Mouse (Mus musculus): ENCODE data around the gene Tmcc1. TPM values are rescaled to one million over a fixed set of nuclear protein-coding genes. Genes with fewer than 3 reads are reported as not detected.
A peak's percentile ranks its signal among the peaks of the same experiment; 100 is the strongest.
"Not testable (repeated sequence)": the region's sequence is repeated elsewhere in the genome, so short reads cannot be mapped to it uniquely, and the experiment has no call there.

Gene Tmcc1
- total RNA-seq (2017): 102 to 131 TPM (median 105 TPM) in 3 replicates

DNA sequence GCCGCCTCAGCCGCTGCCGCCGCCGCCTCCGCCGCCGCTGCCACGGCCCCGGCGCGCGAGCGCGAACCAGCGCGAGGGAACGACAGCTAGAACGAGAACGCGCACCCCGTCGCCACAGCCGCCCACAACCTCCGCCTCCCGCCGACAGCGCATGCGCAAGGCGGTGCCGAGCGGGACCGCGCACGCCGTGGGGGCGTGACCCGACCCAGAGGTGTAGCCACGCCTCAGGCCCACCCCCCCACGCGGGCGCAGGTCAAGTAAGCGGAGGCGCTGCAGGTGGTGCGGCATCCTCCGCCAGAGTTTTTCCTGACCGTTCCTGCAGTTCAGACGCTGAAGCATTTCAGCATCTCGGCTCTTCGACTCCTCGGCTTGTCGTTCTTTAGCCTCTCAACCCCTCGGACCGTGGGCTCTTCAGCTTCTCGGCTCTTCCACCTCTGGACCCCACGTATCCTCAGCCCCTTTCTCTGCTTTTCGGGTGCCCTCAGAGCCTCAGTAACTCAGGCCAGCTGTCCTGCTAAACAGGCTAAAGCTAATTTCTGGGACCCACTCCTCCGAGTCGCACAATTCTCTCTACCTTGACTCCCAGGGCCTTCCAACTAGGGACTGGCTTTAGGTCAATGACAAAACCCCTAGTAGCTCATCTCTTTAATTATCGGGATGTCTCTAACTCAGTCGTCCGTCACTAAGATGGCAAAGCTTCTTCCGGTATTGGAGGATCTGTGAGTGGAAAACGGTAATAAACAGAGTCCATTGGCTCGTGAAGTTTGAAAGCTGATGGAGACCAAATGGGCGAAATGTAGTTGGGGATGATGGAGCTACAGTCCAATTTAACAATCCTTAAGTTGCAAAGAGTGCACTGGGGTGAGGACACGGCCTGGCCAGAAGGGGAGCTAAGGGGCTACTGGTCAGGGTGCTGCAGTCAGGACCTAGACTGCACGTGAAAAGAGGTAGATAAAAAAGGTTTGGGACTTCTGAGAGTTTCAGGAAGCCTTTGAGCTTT lies at the start of gene Tmcc1:
Gene Tmcc1 (minus strand): TSS at position 93 of the 1,000 bp plus-strand sequence.
- ATAC-seq (replicated peaks; ENCODE audit: insufficient number of reproducible peaks, low FRiP score, low TSS enrichment, poor library complexity, severe bottlenecking): peak; percentile 78

DNA sequence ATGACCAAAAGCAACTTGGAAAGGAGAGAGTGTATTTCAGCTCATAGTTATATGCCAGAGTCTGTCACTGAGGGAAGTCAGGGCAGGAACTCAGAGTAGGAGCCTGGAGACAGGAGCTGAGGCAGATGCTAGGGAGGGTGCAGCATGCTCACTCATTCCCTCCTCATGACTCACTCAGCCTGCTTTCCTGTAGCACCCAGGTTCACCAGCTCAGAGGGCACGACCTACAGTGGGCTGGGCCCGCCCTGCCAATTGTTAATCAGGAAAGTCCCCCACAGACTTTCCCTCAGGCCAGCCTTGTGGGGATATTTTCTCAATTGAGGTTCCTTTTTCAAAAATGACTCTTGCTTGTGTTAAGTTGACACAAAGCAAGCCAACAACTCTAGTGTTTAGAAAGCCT lies 47.1 kb upstream of the Tmcc1 start:
- ATAC-seq (replicated peaks; ENCODE audit: insufficient number of reproducible peaks, low FRiP score, low TSS enrichment, poor library complexity, severe bottlenecking): no peak

DNA sequence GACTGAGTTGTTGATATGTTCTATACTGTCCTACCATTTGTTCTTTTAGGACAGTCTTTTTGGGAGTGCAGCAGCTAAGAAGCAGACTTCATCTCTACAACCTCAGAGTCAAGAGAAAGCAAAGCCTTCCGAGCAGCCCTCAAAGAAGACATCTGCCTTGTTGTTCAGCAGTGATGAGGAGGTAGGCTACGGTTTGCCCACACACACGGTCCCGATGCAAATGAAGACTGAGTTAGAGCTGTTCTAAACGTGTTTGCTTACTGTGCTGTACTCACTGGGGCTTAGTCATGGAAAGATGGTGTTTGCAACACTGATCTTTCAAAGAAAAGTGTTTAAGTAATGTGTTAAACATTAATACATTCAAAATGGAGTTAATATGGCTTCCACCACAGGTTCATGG lies 44.8 kb upstream of the Tmcc1 start:
- no peak for ATAC-seq (replicated peaks; ENCODE audit: insufficient number of reproducible peaks, low FRiP score, low TSS enrichment, poor library complexity, severe bottlenecking)

DNA sequence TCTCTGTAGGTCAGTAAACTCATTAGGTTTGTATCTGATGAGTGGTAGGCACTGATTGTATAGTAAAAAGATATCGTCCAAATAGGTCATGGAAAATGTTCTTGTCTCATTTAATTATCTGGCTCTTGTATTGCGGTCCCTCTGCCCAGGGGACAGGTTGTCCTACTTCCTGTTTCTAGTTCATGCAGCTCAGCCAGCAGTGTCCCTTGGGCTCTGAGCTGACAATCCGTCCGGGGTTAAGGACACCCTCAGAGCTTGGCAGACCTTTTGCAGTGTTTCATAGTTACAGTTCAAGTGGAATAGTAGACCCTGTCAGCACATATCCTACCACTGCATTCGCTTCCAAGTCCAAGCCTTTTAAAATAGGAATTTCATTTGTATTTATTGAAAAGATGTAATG lies 42.0 kb upstream of the Tmcc1 start:
- ATAC-seq (replicated peaks; ENCODE audit: insufficient number of reproducible peaks, low FRiP score, low TSS enrichment, poor library complexity, severe bottlenecking): no peak

DNA sequence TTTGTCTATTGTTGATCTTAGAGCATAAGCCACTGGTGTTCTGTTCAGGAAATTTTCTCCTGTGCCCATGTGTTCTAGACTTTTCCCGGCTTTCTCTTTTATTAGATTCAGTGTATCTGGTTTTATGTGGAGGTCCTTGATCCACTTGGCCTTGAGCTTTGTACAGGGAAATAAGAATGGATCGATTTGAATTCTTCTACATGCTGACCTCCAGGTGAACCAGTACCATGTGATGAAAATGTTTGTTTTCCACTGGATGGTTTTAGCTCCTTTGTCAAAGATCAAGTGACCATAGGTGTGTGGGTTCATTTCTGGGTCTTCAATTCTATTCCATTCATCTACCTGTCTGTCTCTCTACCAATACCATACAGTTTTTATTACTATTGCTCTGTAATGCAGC lies 41.5 kb upstream of the Tmcc1 start:
- not testable (repeated sequence) for ATAC-seq (replicated peaks; ENCODE audit: insufficient number of reproducible peaks, low FRiP score, low TSS enrichment, poor library complexity, severe bottlenecking)

DNA sequence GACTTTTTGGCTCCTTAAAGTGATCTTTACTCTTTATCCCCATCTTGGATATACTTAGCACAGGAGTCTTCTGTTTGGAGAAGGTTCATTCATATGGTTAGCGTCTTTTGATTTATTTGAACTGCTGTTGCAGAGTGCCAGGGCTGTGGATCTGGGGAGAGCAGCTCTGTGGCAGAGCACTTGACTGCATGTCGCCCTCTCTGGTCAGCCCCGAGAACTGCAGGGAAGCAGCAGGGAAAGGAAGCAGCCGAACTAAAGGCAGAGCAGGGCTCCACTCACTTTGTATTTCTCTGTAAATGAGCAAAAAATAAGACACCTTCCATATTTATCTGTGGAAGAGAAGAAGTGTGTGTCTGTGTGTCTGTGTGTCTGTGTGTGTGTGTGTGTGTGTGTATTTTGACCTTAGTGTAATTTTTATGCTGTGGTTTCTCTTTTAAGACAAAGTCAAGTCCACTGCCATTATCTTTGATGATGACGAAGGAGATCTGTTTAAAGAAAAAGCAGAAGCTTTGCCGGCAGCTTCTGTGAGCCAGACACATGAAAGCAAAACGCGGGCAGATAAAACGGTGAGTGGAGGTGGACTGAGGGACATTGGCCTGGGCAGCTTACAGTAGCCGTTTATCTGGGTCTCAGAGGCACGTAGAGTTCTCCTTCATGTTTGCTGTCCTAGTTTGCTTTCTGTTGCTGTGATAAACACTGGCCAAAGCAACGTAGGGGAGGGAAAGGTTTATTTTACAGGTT lies 35.7 kb upstream of the Tmcc1 start:
- ATAC-seq (replicated peaks; ENCODE audit: insufficient number of reproducible peaks, low FRiP score, low TSS enrichment, poor library complexity, severe bottlenecking): peak; percentile 87

DNA sequence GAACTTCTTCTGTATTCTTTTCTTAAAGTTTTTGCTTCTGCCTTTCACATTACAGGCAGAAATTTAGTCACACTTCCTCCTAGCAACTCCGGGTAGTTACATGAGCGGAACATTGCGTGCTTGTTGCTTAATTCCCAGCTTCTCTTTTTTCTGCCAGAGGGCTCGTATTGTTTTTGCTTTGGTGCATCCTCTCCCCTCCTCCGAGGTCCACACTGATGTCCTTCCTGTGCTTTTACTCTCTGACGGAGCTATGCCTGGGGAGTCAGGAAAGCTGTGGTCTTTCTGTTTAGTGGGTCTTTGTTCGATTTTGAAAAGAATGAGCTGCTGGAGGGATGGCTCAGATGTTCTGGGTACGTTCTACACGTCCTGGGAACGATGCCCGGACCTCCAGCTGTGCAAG lies 34.5 kb upstream of the Tmcc1 start:
- peak; percentile 72 for ATAC-seq (replicated peaks; ENCODE audit: insufficient number of reproducible peaks, low FRiP score, low TSS enrichment, poor library complexity, severe bottlenecking)

DNA sequence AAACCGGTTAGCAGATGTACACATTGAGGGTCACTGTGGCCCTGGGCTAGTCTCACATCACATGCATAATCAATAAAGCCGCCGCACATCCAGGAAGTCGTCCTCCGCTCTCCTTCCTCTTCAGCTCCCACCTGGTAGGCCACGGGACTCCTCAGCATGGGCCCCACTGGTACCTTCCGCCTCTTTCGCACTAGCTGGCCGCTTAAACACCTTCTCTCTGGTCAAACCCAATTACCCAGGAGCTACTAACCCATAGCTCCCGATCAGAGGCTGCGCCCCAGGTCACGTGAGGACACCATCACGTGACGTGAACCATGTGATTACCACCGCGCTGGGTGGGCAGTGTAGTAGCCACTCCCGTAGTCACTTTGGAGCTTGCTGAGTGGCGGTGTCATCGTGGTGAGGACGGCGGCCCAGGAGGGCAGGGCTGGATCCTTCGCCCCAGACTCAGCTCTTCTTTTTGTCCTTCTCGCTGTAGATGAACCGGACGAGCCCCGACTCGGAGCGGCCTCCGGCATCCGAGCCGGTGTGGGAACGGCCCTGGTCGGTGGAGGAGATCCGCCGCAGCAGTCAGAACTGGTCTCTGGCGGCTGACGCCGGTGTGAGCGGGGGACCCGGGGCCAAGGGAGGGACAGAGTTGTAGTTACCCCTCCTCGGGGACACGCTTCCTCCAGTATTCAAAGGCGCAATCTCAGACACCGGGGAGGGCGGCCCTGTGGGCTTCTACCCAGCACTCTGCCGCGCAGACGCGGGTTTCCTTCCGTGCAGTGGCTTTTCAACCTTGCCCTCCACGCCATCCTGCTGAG lies 14.6 kb upstream of the Tmcc1 start, which contains the start of gene Washc2:
Gene Washc2 (plus strand): TSS at position 310 of the 806 bp plus-strand sequence.
- ATAC-seq (replicated peaks; ENCODE audit: insufficient number of reproducible peaks, low FRiP score, low TSS enrichment, poor library complexity, severe bottlenecking): peak; percentile 98

DNA sequence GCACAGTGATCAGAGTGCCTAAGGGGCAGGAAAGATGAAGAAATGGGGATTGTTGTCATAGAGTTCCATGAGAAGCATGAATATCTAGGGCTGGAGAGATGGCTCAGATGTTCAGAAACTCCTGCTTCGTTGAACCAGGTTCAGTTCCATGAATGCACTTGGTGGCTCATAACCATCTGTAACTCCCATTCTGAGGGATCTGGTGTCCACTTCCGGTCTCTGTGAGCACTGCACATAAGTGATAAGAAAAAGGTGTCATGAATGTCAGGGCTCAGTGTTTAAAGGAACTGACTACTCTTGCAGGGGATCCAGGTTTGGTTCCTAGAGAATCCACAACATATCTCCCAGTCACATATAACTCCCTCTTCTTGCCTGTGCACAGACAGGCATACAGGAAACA lies 6.4 kb upstream of the Tmcc1 start:
- no peak for ATAC-seq (replicated peaks; ENCODE audit: insufficient number of reproducible peaks, low FRiP score, low TSS enrichment, poor library complexity, severe bottlenecking)

DNA sequence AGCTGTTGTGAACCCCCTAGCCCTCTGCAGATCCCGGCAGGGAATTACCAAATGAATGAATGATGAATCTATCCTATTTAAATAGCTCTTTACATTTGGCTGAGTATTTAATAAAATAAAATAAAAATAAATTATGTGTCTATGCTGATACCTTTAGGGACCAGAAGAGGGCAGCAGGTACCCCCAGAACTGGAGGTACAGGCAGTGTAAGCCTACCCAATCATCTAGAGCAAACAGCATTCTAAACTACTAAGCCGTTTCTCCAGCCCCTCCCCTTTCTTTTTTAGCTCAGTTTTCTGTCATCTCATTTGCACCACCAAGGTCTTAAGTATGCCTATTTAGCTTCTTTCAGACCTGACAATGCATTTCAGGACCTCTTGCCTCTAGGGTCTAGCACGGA lies 4.9 kb upstream of the Tmcc1 start:
- ATAC-seq (replicated peaks; ENCODE audit: insufficient number of reproducible peaks, low FRiP score, low TSS enrichment, poor library complexity, severe bottlenecking): peak; percentile 49; the same call in 1 of the 2 replicates

DNA sequence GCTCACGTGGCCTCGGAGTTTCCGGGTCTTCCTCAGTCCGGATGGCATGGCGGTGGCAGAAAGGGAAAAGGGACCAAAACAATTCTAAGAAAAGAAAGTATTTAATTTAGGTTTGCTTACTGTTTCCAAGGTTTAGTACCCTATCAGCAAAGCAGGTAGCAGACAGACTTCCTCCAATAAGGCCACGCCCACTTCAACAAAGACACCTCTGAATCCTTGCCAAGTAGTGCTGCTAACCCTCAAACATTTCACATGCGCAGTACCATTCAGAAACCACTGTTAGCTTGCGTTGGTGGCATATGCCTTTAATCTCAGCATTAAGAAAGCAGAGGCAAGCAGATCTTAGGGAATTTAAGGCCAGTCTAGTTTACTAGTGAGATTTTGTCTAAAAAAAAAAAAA lies 2.5 kb upstream of the Tmcc1 start:
- no peak for ATAC-seq (replicated peaks; ENCODE audit: insufficient number of reproducible peaks, low FRiP score, low TSS enrichment, poor library complexity, severe bottlenecking)

DNA sequence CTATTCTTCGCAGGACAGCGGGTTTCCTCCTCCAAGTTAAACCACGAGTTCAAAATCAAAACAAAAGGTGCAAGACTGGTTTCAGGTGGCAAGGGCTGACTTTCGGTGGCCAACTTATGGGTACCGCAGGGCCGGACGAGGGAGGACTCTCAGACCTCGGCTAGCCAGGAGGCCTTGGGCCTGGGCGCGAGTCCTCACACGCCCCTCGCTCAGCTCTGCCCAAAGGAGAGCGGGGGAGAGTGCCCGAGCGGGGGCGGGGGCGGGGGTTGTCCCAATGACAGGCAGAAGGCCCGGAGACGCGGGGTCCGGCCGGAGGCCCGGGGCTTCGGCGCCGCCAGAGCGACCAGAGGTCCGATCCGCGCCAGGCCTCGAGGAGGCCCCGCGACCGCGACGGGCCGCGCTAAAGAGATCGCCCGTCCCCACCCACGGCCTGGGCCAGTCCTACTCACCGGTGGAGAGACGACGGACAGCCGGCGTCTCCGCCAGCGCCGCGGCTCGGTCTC lies 426 bp downstream of the Tmcc1 start:
- ATAC-seq (replicated peaks; ENCODE audit: insufficient number of reproducible peaks, low FRiP score, low TSS enrichment, poor library complexity, severe bottlenecking): 0 out of 2 replicates have a peak, but pooled peaks have one; percentile 25

DNA sequence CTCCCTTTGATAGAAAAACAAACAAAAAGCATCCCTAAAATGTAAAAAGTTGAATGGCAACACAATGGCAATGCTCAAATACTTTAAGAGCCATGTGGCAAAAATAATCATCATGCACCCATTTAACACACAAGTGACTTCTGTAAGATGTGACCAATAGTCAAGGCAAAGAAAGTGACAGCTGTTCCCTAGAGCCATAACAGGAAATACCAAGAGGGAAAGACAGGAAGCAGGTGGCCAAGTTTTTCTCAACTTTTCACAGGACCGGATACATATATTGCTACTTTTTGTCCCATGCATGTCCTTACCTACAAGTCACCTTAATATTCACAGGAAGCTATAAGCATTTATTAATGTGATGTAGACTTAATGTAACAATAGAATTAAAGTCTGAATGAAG lies 3.9 kb downstream of the Tmcc1 start:
- ATAC-seq (replicated peaks; ENCODE audit: insufficient number of reproducible peaks, low FRiP score, low TSS enrichment, poor library complexity, severe bottlenecking): no peak

DNA sequence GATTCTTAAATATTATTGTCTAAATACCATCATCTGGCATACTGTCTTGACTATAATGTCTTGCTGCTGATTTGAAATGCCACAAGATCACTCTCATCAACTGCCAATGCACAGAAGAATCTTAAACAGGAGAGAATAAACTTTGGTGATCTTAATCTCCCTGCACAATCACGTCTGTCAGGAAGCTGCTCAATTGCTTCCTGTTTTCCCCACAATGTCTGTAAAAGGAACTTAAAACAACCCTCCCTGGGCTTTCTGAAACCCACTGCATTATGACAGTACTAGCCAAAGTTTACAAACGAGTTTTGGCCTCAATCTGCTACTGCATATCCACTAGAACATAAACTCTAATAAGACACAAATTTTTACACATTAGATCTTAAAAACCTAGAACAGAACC lies 6.8 kb downstream of the Tmcc1 start:
- ATAC-seq (replicated peaks; ENCODE audit: insufficient number of reproducible peaks, low FRiP score, low TSS enrichment, poor library complexity, severe bottlenecking): no peak

DNA sequence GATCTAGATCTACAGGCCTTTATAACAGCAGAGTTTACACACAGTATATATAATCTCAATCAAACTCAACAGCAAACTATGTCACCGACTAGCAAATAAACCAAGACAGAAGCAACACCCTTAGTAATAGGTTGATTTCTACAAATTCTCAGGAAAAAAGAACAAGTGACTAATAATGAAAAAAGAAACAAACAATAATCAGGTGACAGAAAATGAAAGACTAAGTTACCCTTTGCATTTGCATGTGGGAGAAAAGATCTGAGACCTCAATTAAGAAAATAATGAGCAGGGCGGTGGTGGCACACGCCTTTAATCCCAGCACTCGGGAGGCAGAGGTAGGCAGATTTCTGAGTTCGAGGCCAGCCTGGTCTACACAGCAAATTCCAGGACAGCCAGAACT lies 9.8 kb downstream of the Tmcc1 start:
- ATAC-seq (replicated peaks; ENCODE audit: insufficient number of reproducible peaks, low FRiP score, low TSS enrichment, poor library complexity, severe bottlenecking): no peak

DNA sequence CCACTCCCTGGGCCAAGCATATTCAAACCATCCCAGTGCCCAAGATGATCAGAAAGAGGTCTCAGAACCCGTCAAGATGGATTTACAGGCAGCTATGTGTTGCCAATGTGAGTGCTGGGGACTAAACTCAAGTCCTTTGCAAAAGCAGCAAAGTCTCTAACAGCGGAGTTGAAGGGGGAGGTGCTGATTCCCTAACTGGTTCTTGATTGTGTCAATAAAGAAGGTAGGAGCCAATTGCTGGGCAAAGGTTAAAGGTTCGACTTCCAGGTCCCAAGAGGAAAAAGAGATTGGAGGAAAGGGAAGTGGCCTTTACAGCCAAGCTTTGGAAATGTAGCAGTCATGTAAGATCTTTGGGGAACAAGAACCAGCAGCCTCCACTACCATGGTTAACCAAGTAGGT lies 12.6 kb downstream of the Tmcc1 start:
- no peak for ATAC-seq (replicated peaks; ENCODE audit: insufficient number of reproducible peaks, low FRiP score, low TSS enrichment, poor library complexity, severe bottlenecking)

DNA sequence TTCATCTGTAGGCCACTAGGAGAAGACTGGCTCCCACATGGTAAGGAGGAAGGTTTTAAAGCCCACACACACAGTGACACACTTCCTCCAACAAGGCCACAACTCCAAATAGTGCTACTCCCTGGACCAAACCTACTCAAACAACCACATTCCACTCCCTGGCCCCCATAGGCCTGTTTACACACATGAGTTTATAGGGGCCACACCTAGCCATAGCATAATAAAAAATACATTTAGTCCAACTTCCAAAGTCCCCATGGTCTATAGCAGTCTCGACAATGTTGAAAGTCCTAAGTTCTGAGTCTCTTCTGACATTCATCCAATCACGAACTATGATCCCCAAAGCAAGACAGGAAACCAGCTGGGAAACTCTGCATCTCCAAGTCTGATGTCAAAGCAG lies 14.9 kb downstream of the Tmcc1 start:
- ATAC-seq (replicated peaks; ENCODE audit: insufficient number of reproducible peaks, low FRiP score, low TSS enrichment, poor library complexity, severe bottlenecking): no peak

DNA sequence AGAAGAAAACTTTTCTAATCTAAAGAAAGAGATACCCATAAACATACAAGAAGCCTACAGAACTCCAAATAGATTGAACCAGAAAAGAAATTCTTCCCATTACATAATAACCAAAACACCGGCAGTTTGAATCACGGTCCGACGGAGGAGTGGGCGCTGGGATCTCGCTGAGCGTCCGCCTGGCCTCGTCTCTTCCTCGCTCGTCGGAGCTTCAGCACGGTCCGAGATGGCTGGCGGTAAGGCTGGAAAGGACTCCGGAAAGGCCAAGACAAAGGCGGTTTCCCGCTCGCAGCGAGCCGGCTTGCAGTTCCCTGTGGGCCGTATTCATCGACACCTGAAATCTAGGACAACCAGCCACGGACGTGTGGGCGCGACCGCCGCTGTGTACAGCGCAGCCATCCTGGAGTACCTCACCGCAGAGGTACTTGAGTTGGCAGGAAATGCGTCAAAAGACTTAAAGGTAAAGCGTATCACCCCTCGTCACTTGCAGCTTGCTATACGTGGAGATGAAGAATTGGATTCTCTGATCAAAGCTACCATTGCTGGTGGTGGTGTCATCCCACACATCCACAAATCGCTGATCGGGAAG lies 19.7 kb downstream of the Tmcc1 start:
- ATAC-seq (replicated peaks; ENCODE audit: insufficient number of reproducible peaks, low FRiP score, low TSS enrichment, poor library complexity, severe bottlenecking): not testable (repeated sequence)
